Mouse (Mus musculus) kidney, embryonic 14.5 days (tissue): ENCODE data around the gene Pim1. TPM values are rescaled to one million over a fixed set of nuclear protein-coding genes. Genes with fewer than 3 reads are reported as not detected.

ENCODE experiments used
- ATAC-seq: fragments of 200-750 bp; cut with Nextera tagmentation; 2 replicates; pipeline ENCODE4 v1.8.0; 2017; ENCODE audit warnings: moderate number of reproducible peaks, mild to moderate bottlenecking, moderate TSS enrichment, moderate library complexity; ENCODE audit not compliant: low FRiP score, low TSS enrichment
- H3K27ac ChIP-seq: fragments of 300-500 bp; sonication (generic); 2 replicates; pipeline ENCODE4 v1.5.1; 2014; ENCODE audit warnings: low read depth, mild to moderate bottlenecking, low read length, moderate library complexity, mixed read lengths
- H3K27me3 ChIP-seq: fragments of 300-500 bp; sonication (generic); 2 replicates; pipeline ENCODE4 v1.6.1; 2014; ENCODE audit warnings: mild to moderate bottlenecking, low read length; ENCODE audit not compliant: control insufficient read depth, insufficient read depth
- H3K36me3 ChIP-seq: fragments of 300-500 bp; sonication (generic); 2 replicates; pipeline ENCODE4 v1.6.1; 2014; ENCODE audit warnings: low read length, mixed read lengths; ENCODE audit not compliant: control insufficient read depth, insufficient read depth
- H3K4me1 ChIP-seq: fragments of 300-500 bp; sonication (generic); 2 replicates; pipeline ENCODE4 v1.6.1; 2014; ENCODE audit warnings: low read length, mixed read lengths; ENCODE audit not compliant: control insufficient read depth, insufficient read depth
- H3K4me2 ChIP-seq: fragments of 300-500 bp; sonication (generic); replicated peaks from 2 replicates; pipeline ENCODE4 v1.6.1; 2014; ENCODE audit warnings: low read depth, mild to moderate bottlenecking, low read length
- H3K4me3 ChIP-seq: fragments of 300-500 bp; sonication (generic); 2 replicates; pipeline ENCODE4 v1.5.1; 2014; ENCODE audit warnings: mild to moderate bottlenecking, low read length
- H3K9ac ChIP-seq: fragments of 300-500 bp; sonication (generic); 2 replicates; pipeline ENCODE4 v1.6.1; 2014; ENCODE audit warnings: low read depth, mild to moderate bottlenecking, low read length, moderate library complexity
- H3K9me3 ChIP-seq: fragments of 300-500 bp; sonication (generic); 2 replicates; pipeline ENCODE4 v1.6.1; 2016; ENCODE audit warnings: low read length; ENCODE audit not compliant: control insufficient read depth
- WGBS: fragments of 180-500 bp; shearing (Covaris S2); extraction: QIAGEN DNeasy Blood & Tissue Kit; methylation state at CpG from one replicate; pipeline ENCODE4 v1.1.7; 2014; 5-methylcytosine and 5-hydroxymethylcytosine counted together
- polyA plus RNA-seq: library from polyadenylated mRNA; unstranded; fragments of >200 nt; fragmentation: Nextera tagmentation; extraction: Ambion mirVana; gene quantifications from 2 replicates; pipeline ENCODE4 v1.2.1, GENCODE M21; 2014

The Pim1 gene
- 12.6 and 15.6 TPM in 2 replicates for polyA plus RNA-seq

DNA sequence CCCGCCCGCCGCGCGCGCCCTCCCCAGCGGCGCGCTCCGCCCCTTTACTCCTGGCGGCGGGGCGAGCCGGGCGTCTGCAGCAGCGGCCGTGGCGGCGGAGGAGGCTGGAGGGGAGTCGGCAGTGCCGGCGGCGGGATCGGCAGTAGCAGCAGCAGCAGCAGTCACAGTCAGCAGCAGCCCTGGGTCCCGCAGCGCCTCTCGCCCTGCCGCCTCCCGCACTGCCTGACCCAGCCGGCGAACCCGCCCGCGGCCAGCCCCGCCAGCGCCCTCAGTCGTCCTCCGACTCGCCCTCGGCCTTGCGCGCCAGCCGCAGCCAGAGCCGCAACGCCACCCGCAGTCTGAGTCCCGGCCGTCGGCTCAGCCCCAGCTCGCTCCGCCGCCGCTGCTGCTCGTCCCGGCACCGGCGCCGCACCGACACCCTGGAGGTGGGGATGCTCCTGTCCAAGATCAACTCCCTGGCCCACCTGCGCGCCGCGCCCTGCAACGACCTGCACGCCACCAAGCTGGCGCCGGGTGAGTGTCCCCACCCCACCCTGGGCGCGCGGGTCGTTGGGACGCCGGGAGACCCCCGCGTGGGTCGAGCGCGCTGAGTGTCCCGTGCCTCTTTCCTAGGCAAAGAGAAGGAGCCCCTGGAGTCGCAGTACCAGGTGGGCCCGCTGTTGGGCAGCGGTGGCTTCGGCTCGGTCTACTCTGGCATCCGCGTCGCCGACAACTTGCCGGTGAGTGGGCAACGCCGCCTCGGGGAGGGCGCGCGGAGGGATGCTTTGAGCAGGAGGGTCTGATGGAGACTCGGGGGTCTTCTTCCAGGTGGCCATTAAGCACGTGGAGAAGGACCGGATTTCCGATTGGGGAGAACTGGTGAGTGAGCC is at the start of gene Pim1:
Gene Pim1, plus strand, starts transcription at position 41 of the 869 bp plus-strand sequence.
- Histone ChIP-seq H3K4me1 (peaks cover 20% of the 10 kb centered on the region; the same call in 1 of the 2 replicates), H3K9me3 (no peaks in the 10 kb centered on the region), H3K27ac (peak within 1 kb of the TSS; percentile 91), H3K36me3 (peaks cover 17% of the 10 kb centered on the region), H3K4me3 (peak within 1 kb of the TSS; percentile 97), H3K9ac (peak within 1 kb of the TSS; percentile 80), H3K4me2 (peak within 1 kb of the TSS; percentile 94), H3K27me3 (no peaks in the 10 kb centered on the region)
- under 1% methylated on average over 62 of the region's 99 CpGs for WGBS
- ATAC-seq = peak; percentile 0; the same call in 1 of the 2 replicates

DNA sequence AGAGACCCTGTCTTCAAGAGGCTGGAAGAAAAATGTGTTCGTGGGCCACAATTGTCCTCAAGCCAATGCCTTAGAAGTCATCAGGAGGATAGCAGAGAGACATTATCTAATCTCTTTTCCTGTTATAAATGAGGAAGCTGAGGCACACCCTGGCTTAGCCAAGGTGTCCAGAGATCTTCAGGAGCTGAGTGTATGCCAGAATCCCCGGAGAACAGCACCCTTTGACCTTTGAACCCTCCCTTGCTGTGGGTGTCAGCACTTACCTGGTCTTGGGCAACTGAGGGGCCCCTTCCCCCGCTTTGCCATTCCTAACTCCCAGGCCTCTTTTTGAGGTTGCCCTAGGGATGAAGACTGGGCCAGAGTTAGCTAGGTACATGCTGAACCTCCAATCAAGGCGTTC is 49.0 kb upstream of the Pim1 start:
- Histone ChIP-seq H3K27me3 (no peaks in the 10 kb centered on the region), H3K4me3 (no peak overlapping the region), H3K9ac (no peak overlapping the region), H3K4me1 (peaks cover 30% of the 10 kb centered on the region), H3K9me3 (no peaks in the 10 kb centered on the region), H3K27ac (no peak overlapping the region), H3K36me3 (no peaks in the 10 kb centered on the region), H3K4me2 (no peak overlapping the region)
- WGBS = 81% methylated on average over 4 of the region's 4 CpGs
- ATAC-seq = no peak

DNA sequence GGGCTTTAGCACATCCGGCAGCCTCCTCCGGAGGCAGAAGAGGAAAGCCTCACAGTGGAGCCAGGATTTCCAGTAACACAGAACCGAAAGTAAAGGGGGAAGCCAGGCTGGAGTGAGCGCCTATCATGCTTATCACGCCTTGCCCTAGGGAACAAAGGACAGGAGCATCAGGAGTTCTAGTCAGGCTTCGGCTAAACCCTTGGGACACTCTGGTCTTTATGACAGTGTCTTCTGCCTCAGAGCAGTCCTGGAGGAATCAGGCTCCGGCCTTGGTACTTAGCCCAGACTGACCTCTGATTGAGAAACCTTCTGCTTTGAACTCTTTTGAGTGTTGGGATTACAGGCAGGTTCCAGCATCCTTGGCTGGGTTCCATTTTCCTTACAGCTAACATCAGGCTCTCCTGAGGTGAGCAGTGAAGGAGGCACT is 48.4 kb upstream of the Pim1 start:
- H3K36me3 ChIP-seq = no peaks in the 10 kb centered on the region
- peaks cover 30% of the 10 kb centered on the region for H3K4me1 ChIP-seq
- H3K27me3 ChIP-seq = no peaks in the 10 kb centered on the region
- 60% methylated on average over 7 of the region's 7 CpGs for WGBS
- H3K9me3 ChIP-seq = no peaks in the 10 kb centered on the region
- H3K27ac ChIP-seq = no peak overlapping the region
- no peak for ATAC-seq
- no peak overlapping the region for H3K9ac ChIP-seq
- no peak overlapping the region for H3K4me2 ChIP-seq
- H3K4me3 ChIP-seq = no peak overlapping the region

DNA sequence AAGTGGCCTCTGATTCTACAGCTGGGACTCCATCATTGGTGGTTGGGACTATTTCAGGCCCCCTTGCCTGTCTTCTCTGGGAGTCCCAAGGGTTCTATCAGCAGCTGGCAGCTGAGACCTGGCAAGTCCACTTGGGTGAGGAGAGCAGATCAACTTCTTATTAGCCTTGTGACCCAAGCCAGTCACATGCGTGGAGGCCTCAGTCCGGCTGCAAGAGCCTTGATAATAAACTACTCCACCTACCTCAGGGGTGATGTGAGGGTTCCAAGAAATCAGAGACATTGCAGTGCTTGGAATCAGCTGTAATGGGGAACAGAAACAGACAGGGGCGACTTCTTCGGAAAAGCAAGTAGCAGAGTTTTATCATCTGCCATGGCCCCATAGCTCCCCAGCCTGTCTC is 46.8 kb upstream of the Pim1 start:
- H3K4me1 ChIP-seq = peaks cover 23% of the 10 kb centered on the region; the same call in 1 of the 2 replicates
- H3K27ac ChIP-seq = no peak overlapping the region
- WGBS = 83% methylated on average over 4 of the region's 4 CpGs
- H3K9me3 ChIP-seq = no peaks in the 10 kb centered on the region
- no peak overlapping the region for H3K4me3 ChIP-seq
- H3K9ac ChIP-seq = no peak overlapping the region
- no peaks in the 10 kb centered on the region for H3K36me3 ChIP-seq
- no peak for ATAC-seq
- no peak overlapping the region for H3K4me2 ChIP-seq
- H3K27me3 ChIP-seq = no peaks in the 10 kb centered on the region

DNA sequence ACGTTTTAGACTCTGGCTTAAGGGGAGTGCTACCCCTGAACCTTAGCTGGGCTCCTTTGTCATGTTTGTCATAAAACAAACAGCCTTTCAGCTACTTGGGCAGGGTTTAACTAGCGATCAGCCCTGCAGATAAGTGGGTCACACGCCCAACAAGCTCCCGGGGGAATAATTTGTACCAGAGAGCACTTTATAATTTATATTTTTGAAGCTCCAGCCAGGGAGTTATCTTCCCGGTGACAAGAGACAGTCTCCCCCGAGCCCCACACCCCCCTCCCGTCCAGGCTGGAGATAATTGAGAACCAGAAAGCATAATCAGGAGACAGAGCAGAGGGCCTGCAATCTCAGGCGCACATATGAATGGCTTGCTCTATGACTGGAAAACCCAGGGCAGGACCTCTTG is 45.5 kb upstream of the Pim1 start:
- WGBS = 19% methylated on average over 8 of the region's 8 CpGs
- Histone ChIP-seq H3K27me3 (no peaks in the 10 kb centered on the region), H3K4me3 (no peak overlapping the region), H3K27ac (no peak overlapping the region), H3K4me2 (no peak overlapping the region), H3K4me1 (peaks cover 15% of the 10 kb centered on the region; the same call in 1 of the 2 replicates), H3K9ac (no peak overlapping the region), H3K36me3 (no peaks in the 10 kb centered on the region), H3K9me3 (no peaks in the 10 kb centered on the region)
- no peak for ATAC-seq

DNA sequence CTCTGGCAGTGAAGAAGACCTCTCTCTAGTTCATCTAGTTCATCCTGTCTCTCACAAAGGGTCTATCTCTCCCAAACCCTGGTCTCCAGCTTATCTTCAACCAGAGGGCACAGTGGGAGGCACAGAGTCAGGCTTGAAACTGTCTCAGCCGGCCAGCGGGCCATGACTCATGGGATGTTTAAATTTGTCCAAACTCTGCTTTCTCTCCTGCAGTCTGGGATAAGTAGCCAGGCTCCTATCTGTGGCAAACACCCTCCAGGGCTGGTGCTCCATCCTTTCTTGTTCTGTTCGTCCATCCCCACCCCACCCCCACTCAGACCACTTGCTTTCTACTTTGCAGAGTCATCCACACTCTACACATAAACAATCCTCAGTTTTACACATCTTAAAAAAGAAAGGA is 43.2 kb upstream of the Pim1 start:
- no peaks in the 10 kb centered on the region for H3K9me3 ChIP-seq
- no peak overlapping the region for H3K27ac ChIP-seq
- no peak for ATAC-seq
- 62% methylated on average over 3 of the region's 3 CpGs for WGBS
- peaks cover 21% of the 10 kb centered on the region for H3K4me1 ChIP-seq
- H3K4me3 ChIP-seq = no peak overlapping the region
- H3K9ac ChIP-seq = no peak overlapping the region
- H3K27me3 ChIP-seq = no peaks in the 10 kb centered on the region
- no peaks in the 10 kb centered on the region for H3K36me3 ChIP-seq
- H3K4me2 ChIP-seq = no peak overlapping the region

DNA sequence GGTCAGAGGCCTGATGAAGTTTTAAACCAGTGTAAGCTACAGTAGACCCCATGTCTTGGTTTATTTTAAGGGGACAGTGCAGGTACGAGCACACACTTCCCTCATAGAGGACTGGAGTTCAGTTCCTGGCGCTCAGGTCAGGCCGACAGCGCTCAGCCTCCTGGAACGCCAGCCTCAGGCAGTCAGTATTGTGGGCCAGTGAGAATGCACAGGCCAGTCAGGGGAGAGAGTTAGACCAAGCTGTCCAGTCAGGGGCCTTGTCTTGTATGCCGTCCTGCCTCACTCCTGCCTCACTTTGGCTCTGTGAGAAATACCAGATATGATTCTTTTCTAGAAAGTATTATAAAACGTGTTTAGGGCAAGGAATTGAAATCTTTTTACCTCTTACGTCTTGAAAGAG is 42.5 kb upstream of the Pim1 start:
- peaks cover 21% of the 10 kb centered on the region for H3K4me1 ChIP-seq
- no peak overlapping the region for H3K4me3 ChIP-seq
- ATAC-seq = no peak
- H3K9ac ChIP-seq = no peak overlapping the region
- WGBS = 65% methylated on average over 8 of the region's 8 CpGs
- no peaks in the 10 kb centered on the region for H3K36me3 ChIP-seq
- H3K27ac ChIP-seq = no peak overlapping the region
- no peak overlapping the region for H3K4me2 ChIP-seq
- H3K27me3 ChIP-seq = no peaks in the 10 kb centered on the region
- no peaks in the 10 kb centered on the region for H3K9me3 ChIP-seq

DNA sequence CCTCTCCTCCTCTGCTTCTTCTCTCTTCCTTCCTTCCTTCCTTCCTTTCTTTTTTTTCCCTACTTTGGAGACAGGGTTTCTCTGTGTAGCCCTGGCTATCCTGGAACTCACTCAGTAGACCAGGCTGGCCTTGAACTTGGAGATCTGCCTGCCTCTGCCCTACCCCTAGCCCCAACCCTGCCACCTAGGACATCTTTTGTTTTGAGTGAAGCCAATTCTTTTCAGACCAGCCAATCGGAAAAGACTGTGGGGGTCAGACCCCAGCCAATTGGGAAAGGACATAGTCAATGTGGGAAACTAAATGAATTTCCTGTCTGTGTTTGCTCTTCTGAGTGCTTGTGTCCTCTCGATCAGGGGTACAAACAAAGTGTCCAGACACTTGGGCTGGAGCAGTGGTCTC is 42.0 kb upstream of the Pim1 start:
- ATAC-seq = no peak
- Histone ChIP-seq H3K27ac (no peak overlapping the region), H3K4me2 (no peak overlapping the region), H3K27me3 (no peaks in the 10 kb centered on the region), H3K36me3 (no peaks in the 10 kb centered on the region), H3K4me1 (peaks cover 21% of the 10 kb centered on the region), H3K9me3 (no peaks in the 10 kb centered on the region), H3K4me3 (no peak overlapping the region), H3K9ac (no peak overlapping the region)
- WGBS = 72% methylated on average over 2 of the region's 2 CpGs
